Mouse (Mus musculus) liver, postnatal 0 days (tissue): ENCODE data around the gene Chpf2. TPM values are rescaled to one million over a fixed set of nuclear protein-coding genes. Genes with fewer than 3 reads are reported as not detected.

Experiments
- ATAC-seq: fragments of 200-750 bp; cut with Nextera tagmentation; 2 replicates; pipeline ENCODE4 v1.8.0; 2017; ENCODE audit warnings: mild to moderate bottlenecking, moderate library complexity
- DNase-seq: peaks from one replicate; pipeline ENCODE4 v3.0.0-alpha.2; 2016
- H3K27ac ChIP-seq: fragments of 300-500 bp; sonication (generic); 2 replicates; pipeline ENCODE4 v1.5.1; 2014; ENCODE audit warnings: antibody characterized with exemption, moderate library complexity, mild to moderate bottlenecking, low read depth
- H3K27me3 ChIP-seq: fragments of 300-500 bp; sonication (generic); 2 replicates; pipeline ENCODE4 v1.6.1; 2014; ENCODE audit warnings: low read length, control low read depth, mixed read lengths; ENCODE audit not compliant: insufficient read depth
- H3K36me3 ChIP-seq: fragments of 300-500 bp; sonication (generic); replicated peaks from 2 replicates; pipeline ENCODE4 v1.6.1; 2014; ENCODE audit warnings: mild to moderate bottlenecking, control low read depth, low read length, moderate library complexity, mixed read lengths; ENCODE audit not compliant: insufficient read depth
- H3K4me1 ChIP-seq: fragments of 300-500 bp; sonication (generic); 2 replicates; pipeline ENCODE4 v1.6.1; 2014; ENCODE audit warnings: antibody characterized with exemption, mild to moderate bottlenecking, control low read depth; ENCODE audit not compliant: insufficient read depth
- H3K4me2 ChIP-seq: fragments of 300-500 bp; sonication (generic); 2 replicates; pipeline ENCODE4 v1.6.1; 2014; ENCODE audit warnings: low read depth, mild to moderate bottlenecking, low read length, moderate library complexity, mixed read lengths
- H3K4me3 ChIP-seq: fragments of 300-500 bp; sonication (generic); 2 replicates; pipeline ENCODE4 v1.5.1; 2014; ENCODE audit warnings: low read depth, low read length
- H3K9ac ChIP-seq: fragments of 300-500 bp; sonication (generic); replicated peaks from 2 replicates; pipeline ENCODE4 v1.6.1; 2014; ENCODE audit warnings: mild to moderate bottlenecking, moderate library complexity
- H3K9me3 ChIP-seq: fragments of 300-500 bp; sonication (generic); 2 replicates; pipeline ENCODE4 v1.6.1; 2016; ENCODE audit warnings: mild to moderate bottlenecking, control low read depth, low read length, mixed read lengths
- CTCF ChIP-seq: sonication (generic); IDR thresholded peaks from 2 replicates; pipeline ENCODE4 v1.5.1; 2016; ENCODE audit warnings: antibody characterized with exemption, low read depth
- EP300 ChIP-seq: IDR thresholded peaks from 2 replicates; pipeline ENCODE4 v1.6.1; 2016; ENCODE audit warnings: antibody characterized with exemption, low read depth, mild to moderate bottlenecking
- WGBS: fragments of 180-500 bp; shearing (Covaris S2); extraction: QIAGEN DNeasy Blood & Tissue Kit; methylation state at CpG from one replicate; pipeline ENCODE4 v1.1.7; 2014; ENCODE audit not compliant: insufficient replicate concordance; 5-methylcytosine and 5-hydroxymethylcytosine counted together
- polyA plus RNA-seq: library from polyadenylated mRNA; unstranded; fragments of >200 nt; fragmentation: Nextera tagmentation; extraction: Ambion mirVana; gene quantifications from 2 replicates; pipeline ENCODE4 v1.2.1, GENCODE M21; 2015

Gene Chpf2
- polyA plus RNA-seq, 1 experiment from 2014 or later, result 15.9 TPM

DNA sequence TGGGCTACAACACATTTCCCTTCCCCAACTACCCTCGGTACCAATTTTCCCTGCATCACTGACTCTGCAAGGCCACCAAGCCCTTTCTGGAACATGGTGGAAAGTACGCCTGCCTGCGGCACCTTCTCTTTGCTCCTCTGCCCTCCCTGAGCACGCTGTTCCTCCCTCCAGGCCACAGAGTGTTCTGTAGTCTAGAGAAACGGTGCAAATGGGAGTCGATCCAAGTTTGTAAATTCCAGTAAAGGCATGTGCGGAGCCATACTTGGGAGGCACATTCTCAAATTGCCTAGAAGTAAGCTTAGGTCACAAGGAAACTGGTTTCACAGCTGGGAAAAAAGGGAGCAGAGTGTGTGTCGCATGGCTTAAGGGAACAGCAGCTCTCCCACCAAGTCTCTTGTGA, 33.6 kb downstream of the Chpf2 start:
- DNase-seq (no peak), ATAC-seq (no peak)
- Histone ChIP-seq H3K4me3 (no peak overlapping the region), H3K27ac (no peak overlapping the region), H3K9ac (no peak overlapping the region), H3K4me1 (no peaks in the 10 kb centered on the region), H3K27me3 (peaks cover 15% of the 10 kb centered on the region), H3K4me2 (no peak overlapping the region), H3K9me3 (no peaks in the 10 kb centered on the region), H3K36me3 (no peaks in the 10 kb centered on the region)
- 75% methylated on average over 8 of the region's 8 CpGs for WGBS
- TF ChIP-seq CTCF, result no peak

DNA sequence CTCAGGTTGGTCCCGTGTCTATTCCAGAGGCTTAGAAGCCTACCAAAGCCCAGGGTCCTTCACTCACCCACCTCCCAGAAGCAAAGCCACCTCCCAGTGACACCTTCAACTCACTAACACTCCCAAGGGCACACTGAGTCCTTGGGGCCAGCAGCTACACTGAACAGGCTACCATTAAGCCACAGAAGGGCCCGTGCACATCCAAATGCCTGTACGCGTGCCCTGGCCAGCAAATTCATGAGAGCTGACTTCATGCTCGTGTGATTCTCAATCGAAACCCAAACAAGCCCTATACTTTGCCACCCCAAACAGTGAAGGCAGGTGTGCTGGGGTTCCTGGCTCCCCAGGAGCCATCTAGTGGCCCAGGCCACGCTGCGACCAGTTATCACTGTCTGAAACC, 34.1 kb downstream of the Chpf2 start:
- H3K4me3 ChIP-seq, result no peak overlapping the region
- no peaks in the 10 kb centered on the region for H3K4me1 ChIP-seq
- no peak for ATAC-seq
- no peaks in the 10 kb centered on the region for H3K9me3 ChIP-seq
- peaks cover 15% of the 10 kb centered on the region for H3K27me3 ChIP-seq
- DNase-seq, result no peak
- WGBS, result 79% methylated on average over 8 of the region's 8 CpGs
- no peak overlapping the region for H3K4me2 ChIP-seq
- H3K9ac ChIP-seq, result no peak overlapping the region
- H3K36me3 ChIP-seq, result no peaks in the 10 kb centered on the region
- TF ChIP-seq EP300, result no peak
- no peak for TF ChIP-seq CTCF
- no peak overlapping the region for H3K27ac ChIP-seq

DNA sequence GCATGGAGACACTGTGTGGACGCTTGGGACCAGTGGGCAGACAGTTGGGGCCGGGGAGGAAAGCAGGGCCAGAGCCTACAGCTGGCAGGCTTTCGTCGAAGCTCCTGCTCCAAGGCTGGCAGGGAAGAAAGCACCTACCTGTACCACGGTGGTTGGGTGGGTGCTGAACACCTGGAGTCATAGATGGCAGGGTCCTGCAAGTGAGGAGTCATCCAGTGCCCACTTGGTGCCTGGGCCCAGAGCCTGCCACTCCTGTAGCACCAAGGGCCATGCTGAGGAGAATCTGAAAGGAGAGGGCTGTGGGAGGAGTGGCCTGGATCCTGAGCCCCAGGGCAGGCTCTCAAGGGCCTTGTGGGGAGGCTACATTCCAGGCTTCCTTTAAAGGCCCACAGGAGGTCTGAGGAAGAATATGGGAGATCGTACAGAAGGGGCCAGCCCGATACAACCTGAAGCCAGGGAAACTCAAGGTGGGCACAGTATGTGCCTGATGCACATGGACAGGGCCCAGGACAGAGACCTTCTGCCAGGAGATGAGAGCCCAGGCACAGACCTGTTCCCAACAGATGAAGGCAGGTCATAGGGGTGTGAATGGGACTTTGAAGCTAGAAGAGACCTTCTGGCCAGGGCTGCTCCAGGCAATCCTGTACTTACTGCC, 36.0 kb downstream of the Chpf2 start:
- no peak for DNase-seq
- Histone ChIP-seq H3K9me3 (no peaks in the 10 kb centered on the region), H3K4me2 (no peak overlapping the region), H3K27me3 (peaks cover 15% of the 10 kb centered on the region), H3K27ac (no peak overlapping the region), H3K9ac (no peak overlapping the region), H3K4me3 (no peak overlapping the region), H3K4me1 (no peaks in the 10 kb centered on the region), H3K36me3 (no peaks in the 10 kb centered on the region)
- TF ChIP-seq EP300, result no peak
- TF ChIP-seq CTCF, result no peak
- no peak for ATAC-seq
- WGBS, result 62% methylated on average over 7 of the region's 7 CpGs

DNA sequence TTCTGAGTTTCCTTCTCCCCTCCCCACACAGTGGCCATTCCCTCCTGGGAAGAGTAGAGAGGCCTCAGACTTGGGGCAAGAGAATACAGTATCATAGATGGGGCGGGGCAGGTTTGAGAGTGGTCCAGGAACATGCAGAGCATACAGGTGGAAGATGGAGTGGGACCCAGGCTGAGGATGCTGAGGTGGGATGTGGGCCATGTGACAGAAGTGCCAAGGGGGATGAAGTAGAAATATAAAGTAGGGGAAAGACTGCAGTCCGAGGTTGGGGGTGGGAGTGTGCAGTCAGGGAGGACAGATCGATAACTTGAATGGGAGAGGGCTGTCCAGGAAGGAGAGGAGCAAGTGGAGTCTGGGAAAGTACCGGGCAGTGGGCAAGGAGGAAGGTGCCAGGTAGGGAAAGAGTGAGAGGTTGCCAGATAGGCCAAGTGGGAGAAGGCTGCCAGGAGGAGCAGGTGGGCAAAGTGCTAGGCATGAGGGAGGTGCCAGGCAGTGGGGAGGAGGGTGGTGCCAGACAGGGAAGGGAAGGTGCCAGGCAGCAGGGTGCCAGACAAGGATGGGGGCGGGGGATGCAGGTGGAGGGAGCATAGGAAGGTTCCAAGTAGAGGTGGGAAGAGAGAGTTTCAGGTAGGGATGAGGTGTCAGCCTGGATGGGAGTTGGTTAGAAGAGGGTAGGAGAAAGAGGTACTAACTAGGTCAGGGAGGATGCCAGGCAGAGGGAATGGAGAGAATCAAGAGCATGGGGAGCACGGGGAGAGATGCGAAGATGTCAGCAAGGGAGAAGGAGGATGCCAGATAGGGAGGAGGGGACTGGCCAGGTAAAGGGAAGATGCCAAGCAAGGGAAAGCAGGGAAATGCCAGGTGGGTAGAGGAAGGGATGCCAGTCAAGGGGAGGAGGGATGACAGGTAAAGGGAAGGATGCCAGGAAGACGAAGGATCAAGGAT, 36.8 kb downstream of the Chpf2 start:
- WGBS, result 40% methylated on average over 8 of the region's 8 CpGs
- TF ChIP-seq CTCF (no peak), EP300 (no peak)
- Histone ChIP-seq H3K4me2 (no peak overlapping the region), H3K9me3 (no peaks in the 10 kb centered on the region), H3K9ac (no peak overlapping the region), H3K27me3 (peaks cover 15% of the 10 kb centered on the region), H3K4me3 (no peak overlapping the region), H3K4me1 (no peaks in the 10 kb centered on the region), H3K27ac (no peak overlapping the region), H3K36me3 (no peaks in the 10 kb centered on the region)
- no peak for DNase-seq
- ATAC-seq, result no peak

DNA sequence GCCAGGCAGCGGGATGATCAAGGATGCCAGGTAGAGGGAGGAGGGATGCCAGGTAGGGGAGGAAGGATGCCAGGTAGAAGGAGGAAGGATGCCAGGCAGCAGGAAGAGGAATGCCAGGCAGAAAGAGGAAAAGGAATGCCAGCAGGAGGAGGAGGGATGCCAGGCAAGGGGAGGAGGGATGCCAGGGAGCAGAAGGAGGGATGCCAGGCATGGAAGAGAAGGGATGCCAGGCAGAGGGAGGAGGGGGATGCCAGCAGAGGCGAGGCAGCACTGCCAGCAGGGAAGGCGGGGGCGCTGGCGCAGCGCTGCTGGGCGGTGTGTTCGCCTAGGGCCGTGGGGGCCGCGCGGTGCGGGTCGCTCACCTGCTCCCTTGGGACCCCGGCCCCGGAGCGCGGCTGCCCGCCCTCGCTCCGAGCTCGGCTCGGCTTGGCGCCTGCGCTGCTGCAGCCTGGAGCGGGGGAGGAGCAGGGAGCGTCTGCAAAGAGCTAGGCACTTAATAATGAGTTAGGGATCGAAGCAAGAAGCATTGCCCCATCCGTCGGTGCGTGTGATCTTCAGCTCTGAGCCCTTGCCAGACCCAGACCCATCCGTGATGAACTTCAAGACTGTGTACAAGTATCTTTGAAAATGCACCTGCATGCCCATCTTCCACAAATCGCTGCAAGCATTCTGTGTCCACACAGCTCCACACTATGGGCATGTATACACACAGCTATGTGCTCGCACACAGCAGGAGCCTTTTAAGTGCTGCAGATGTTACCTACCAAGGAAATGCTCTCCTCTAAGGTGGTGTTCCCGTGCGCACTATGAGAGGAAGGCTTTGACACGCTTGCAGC, 37.7 kb downstream of the Chpf2 start, which contains the start of gene Smarcd3:
TSS of gene Smarcd3 (minus strand) at position 426 of the 836 bp plus-strand sequence.
- Histone ChIP-seq H3K9ac (0 out of 2 replicates have a peak within 1 kb of the TSS, but pooled peaks have one; percentile 11), H3K4me1 (no peaks in the 10 kb centered on the region), H3K27me3 (peaks cover 15% of the 10 kb centered on the region), H3K4me3 (0 out of 2 replicates have a peak within 1 kb of the TSS, but pooled peaks have one; percentile 21), H3K9me3 (no peaks in the 10 kb centered on the region), H3K27ac (no peak within 1 kb of the TSS), H3K36me3 (no peaks in the 10 kb centered on the region), H3K4me2 (peak within 1 kb of the TSS; percentile 61)
- ATAC-seq (peak; percentile 36; the same call in 1 of the 2 replicates), DNase-seq (peak; percentile 28)
- TF ChIP-seq CTCF (no peak), EP300 (no peak)
- 7% methylated on average over 34 of the region's 37 CpGs for WGBS

DNA sequence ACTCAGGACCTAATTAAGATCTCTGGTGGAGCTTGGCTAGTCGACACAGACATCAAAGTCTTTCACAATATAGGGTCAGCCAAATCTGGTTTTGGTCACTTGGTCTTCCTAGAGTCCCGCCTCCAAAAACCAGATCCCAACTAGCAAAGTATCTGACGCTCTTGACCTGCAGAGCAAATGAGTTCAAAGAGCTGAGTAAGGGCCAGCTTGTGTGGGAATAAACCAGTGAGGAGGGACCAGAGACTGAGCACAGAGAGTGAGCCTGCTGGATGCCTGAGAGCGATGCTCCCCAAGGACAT, 38.2 kb downstream of the Chpf2 start:
- no peak for ATAC-seq
- Histone ChIP-seq H3K4me1 (no peaks in the 10 kb centered on the region), H3K36me3 (no peaks in the 10 kb centered on the region), H3K27me3 (peaks cover 15% of the 10 kb centered on the region), H3K27ac (no peak overlapping the region), H3K4me2 (peak overlapping the region; percentile 61; the same call in 1 of the 2 replicates), H3K4me3 (no peak overlapping the region), H3K9ac (no peak overlapping the region), H3K9me3 (no peaks in the 10 kb centered on the region)
- TF ChIP-seq CTCF (no peak), EP300 (no peak)
- no peak for DNase-seq
- WGBS, result 34% methylated on average over 4 of the region's 4 CpGs
